Mouse (Mus musculus) ES-E14 (cell line): ENCODE measurements around the gene Muc4. TPM values are rescaled to one million over a fixed set of nuclear protein-coding genes. Genes with fewer than 3 reads are reported as not detected.

Experiments used
- DNase-seq: peaks from one replicate; pipeline ENCODE4 v3.0.0-alpha.2; 2013; ENCODE audit warnings: low read depth, low spot score
- H3K27ac ChIP-seq: 2 replicates; pipeline ENCODE4 v1.5.1; 2012; ENCODE audit warnings: low read depth, mild to moderate bottlenecking, low read length, moderate library complexity, mixed read lengths; ENCODE audit not compliant: poor library complexity, insufficient read depth, severe bottlenecking
- H3K36me3 ChIP-seq: 2 replicates; pipeline ENCODE4 v1.6.1; 2012; ENCODE audit warnings: mild to moderate bottlenecking, low read length, moderate library complexity, mixed read lengths; ENCODE audit not compliant: control insufficient read depth, poor library complexity, insufficient read depth, severe bottlenecking
- H3K4me1 ChIP-seq, 2 experiments: fragments of 150-350 bp in 1 of 2; sonication (generic) in 1 of 2; 2 replicates each; pipeline ENCODE4 v1.6.1; 2012; ENCODE audit warnings: low read length in 2 of 2, mild to moderate bottlenecking in 1 of 2, mixed read lengths in 1 of 2; ENCODE audit not compliant: control insufficient read depth in 2 of 2, insufficient read depth in 2 of 2, poor library complexity in 1 of 2
- H3K4me3 ChIP-seq, 2 experiments: fragments of 150-350 bp in 1 of 2; sonication (generic) in 1 of 2; 2 replicates each; pipeline ENCODE4 v1.5.1; 2012; ENCODE audit warnings: low read length in 2 of 2, low read depth in 1 of 2, mild to moderate bottlenecking in 1 of 2, mixed read lengths in 1 of 2; ENCODE audit not compliant: insufficient read depth in 1 of 2, poor library complexity in 1 of 2, severe bottlenecking in 1 of 2
- H3K9ac ChIP-seq: 2 replicates; pipeline ENCODE4 v1.6.1; 2012; ENCODE audit warnings: low read depth, mild to moderate bottlenecking, low read length, mixed read lengths; ENCODE audit not compliant: poor library complexity, insufficient read depth, severe bottlenecking
- H3K9me3 ChIP-seq: fragments of 150-350 bp; sonication (generic); 2 replicates; pipeline ENCODE4 v1.6.1; 2012; ENCODE audit warnings: low read depth, mild to moderate bottlenecking, low read length; ENCODE audit not compliant: control insufficient read depth, insufficient read depth
- CHD2 ChIP-seq: IDR thresholded peaks from 2 replicates; pipeline ENCODE4 v1.6.1; 2014; ENCODE audit warnings: mild to moderate bottlenecking, low read depth, low read length, inconsistent platforms
- HCFC1 ChIP-seq: IDR thresholded peaks from 2 replicates; pipeline ENCODE4 v1.6.1; 2012; ENCODE audit warnings: low read length, inconsistent platforms, borderline replicate concordance; ENCODE audit not compliant: insufficient read depth
- MAFK ChIP-seq: IDR thresholded peaks from 2 replicates; pipeline ENCODE4 v1.6.1; 2014; ENCODE audit warnings: mild to moderate bottlenecking, low read depth, low read length, inconsistent platforms; ENCODE audit not compliant: insufficient read depth
- ZC3H11A ChIP-seq: IDR thresholded peaks from 2 replicates; pipeline ENCODE4 v1.6.1; 2012; ENCODE audit warnings: low read depth, mild to moderate bottlenecking, inconsistent platforms, low read length, borderline replicate concordance
- ZNF384 ChIP-seq: IDR thresholded peaks from 2 replicates; pipeline ENCODE4 v1.6.1; 2012; ENCODE audit warnings: low read depth, low read length, inconsistent platforms
- in situ Hi-C, 2 experiments: fragments of 600-800 bp; cut with MboI; formaldehyde crosslinking; loops; one replicate each; pipeline ENCODE4 v1.15.1; 2025; ENCODE audit warnings: low sequenced_read_pairs in 2 of 2, inconsistent platforms in 1 of 2; ENCODE audit not compliant: unreplicated experiment in 2 of 2
- total RNA-seq: library from RNA; depleted of rRNA; stranded (reverse); fragments of 300-350 nt; gene quantifications from 2 replicates; pipeline ENCODE4 v1.2.3, GENCODE M21; 2012

Muc4 gene
- total RNA-seq, 1 experiment: 0.13 TPM

DNA sequence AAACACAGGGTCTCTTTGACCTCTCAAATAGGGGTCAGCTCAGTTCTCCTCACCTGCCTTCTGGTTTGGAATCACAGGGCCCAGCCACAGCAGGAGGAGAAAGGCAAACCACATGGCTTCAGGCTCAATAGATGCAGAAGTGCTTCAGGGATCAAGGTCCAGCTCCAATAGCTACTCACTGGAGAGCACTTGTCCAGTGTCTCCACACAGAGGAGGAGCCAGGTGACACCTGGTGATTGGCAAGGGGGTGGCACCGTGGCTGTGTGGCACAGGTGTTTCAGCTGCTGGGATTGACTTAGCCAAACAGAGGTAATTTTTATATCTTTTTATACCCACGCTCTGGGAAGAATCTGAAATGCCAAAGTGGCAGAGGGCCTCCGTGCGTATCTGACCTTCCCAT, 74.6 kb downstream of the Muc4 start, which contains the start of gene Smbd1:
TSS of gene Smbd1 (minus strand) at position 157 of the 400 bp plus-strand sequence.
- Histone ChIP-seq H3K9me3 (no peaks in the 10 kb centered on the region), H3K4me3 (no peak within 1 kb of the TSS), H3K4me1 (peaks cover 4 to 27% of the 10 kb centered on the region in 2 experiments), H3K36me3 (no peaks in the 10 kb centered on the region), H3K27ac (no peak within 1 kb of the TSS), H3K9ac (no peak within 1 kb of the TSS)
- TF ChIP-seq CHD2 (no peak), ZNF384 (no peak), HCFC1 (no peak), MAFK (no peak), ZC3H11A (no peak)
- in situ Hi-C loops: no loop called here
- no peak for DNase-seq

DNA sequence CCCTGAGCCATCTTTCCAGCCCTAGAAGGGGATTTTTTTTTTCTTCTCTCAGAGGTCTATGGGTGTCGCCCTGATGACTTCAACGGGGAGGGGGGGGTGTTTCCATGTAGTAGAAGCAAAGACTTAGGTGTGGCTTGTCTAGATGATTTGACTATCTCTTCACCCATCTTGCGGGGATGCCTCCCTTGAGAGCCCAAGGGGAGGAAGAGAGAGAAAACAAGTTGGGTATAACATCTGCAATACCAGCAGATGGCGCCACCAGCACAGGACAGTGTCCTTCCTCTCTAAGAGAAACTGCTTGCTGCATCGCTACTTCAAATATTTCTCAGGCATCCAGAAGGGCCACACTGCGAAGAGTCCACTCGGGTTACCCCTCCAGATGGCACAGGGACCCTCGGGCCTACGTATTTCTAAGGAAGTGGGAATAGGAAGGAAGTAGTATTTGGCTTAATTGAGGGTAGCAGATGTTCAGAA, 77.2 kb downstream of the Muc4 start:
- in situ Hi-C loops: no loop called here
- TF ChIP-seq ZNF384 (no peak), HCFC1 (no peak), ZC3H11A (peak; percentile 94), MAFK (no peak), CHD2 (no peak)
- Histone ChIP-seq H3K9ac (peak overlapping the region; percentile 62; the same call in 1 of the 2 replicates), H3K4me1 (peaks cover 6 to 16% of the 10 kb centered on the region in 2 experiments), H3K36me3 (no peaks in the 10 kb centered on the region), H3K27ac (no peak overlapping the region), H3K9me3 (no peaks in the 10 kb centered on the region), H3K4me3 (peak overlapping the region in 1 of 2 experiments; percentile 34; a peak in 2 of 4 replicates)
- DNase-seq: peak; percentile 89

DNA sequence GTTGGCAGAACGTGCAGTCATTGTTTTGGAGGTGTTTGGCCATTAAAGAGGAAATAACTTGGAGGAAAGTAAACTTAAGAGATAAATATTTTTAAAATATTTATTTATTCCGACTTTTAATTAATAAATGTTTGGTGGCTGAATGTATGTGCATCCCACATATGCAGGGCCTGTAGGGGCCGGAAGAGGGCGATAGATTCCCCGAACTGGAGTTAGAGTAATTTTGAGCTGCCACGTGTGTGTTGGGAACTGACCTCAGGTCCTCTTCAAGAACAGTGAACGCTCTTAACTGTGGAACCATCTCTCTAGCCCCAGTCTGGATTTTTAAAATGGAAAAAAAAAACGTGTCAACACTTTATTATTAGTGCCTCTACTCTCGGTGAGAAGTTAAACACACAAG, 77.7 kb downstream of the Muc4 start:
- Histone ChIP-seq H3K27ac (no peak overlapping the region), H3K9me3 (no peaks in the 10 kb centered on the region), H3K9ac (peak overlapping the region; percentile 62; the same call in 1 of the 2 replicates), H3K4me3 (peak overlapping the region in 1 of 2 experiments; percentile 34; a peak in 1 of 4 replicates), H3K36me3 (no peaks in the 10 kb centered on the region), H3K4me1 (peaks cover 6 to 16% of the 10 kb centered on the region in 2 experiments)
- TF ChIP-seq HCFC1: no peak
- no peak for TF ChIP-seq CHD2
- DNase-seq: no peak
- in situ Hi-C loops: no loop called here

DNA sequence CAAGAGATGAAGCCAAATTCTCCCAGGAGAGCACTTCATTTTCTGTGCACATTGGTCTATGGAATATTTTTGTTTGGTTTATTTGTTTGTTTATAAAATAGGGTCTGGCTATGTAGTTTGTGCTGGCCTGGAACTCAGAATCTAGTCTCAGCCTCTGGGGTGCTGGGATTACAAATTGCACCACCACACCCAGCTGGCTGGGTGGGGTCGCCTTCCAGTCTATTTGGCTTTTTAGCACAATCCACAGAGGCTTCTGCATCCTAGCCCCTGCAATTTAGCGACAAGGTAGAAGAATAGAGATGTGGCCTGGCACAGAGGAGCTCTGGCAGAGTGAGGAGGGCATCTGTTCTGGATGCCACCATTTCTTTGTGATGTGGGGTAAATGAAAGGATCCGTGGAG, 78.1 kb downstream of the Muc4 start:
- Histone ChIP-seq H3K36me3 (no peaks in the 10 kb centered on the region), H3K9me3 (no peaks in the 10 kb centered on the region), H3K27ac (no peak overlapping the region), H3K4me3 (no peak overlapping the region), H3K4me1 (peaks cover 6 to 16% of the 10 kb centered on the region in 2 experiments), H3K9ac (no peak overlapping the region; the same call in 1 of the 2 replicates)
- DNase-seq: no peak
- in situ Hi-C loops: no loop called here
- TF ChIP-seq MAFK (no peak), ZC3H11A (no peak), CHD2 (no peak), HCFC1 (no peak), ZNF384 (no peak)

DNA sequence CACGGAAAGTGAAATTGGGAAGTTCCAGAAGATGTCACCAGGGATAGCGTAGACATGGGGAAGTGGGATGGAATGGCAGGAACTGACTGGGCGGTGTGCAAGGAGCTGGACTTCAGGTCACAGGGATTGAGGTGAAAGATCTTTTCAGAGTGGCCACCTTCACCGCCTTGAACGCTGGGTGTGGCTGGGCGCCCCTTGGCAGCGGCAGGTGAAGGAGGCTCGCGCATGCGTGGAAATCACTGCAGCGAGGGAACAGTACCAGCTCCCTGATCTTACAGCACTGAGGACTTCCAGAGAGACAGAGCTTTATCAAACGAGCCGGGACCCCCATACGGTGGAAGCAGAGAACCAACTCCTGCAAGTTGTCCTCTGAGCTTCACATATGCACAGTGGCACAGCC, 78.9 kb downstream of the Muc4 start:
- in situ Hi-C loops: no loop called here
- no peaks in the 10 kb centered on the region for H3K9me3 ChIP-seq
- TF ChIP-seq MAFK (no peak), ZC3H11A (no peak), ZNF384 (no peak), HCFC1 (no peak), CHD2 (no peak)
- H3K9ac ChIP-seq: 0 out of 2 replicates have a peak overlapping the region, but pooled peaks have one; percentile 15
- peak overlapping the region; percentile 32 to 45; a peak in 3 of 4 replicates for H3K4me3 ChIP-seq
- H3K4me1 ChIP-seq: peaks cover 6 to 16% of the 10 kb centered on the region in 2 experiments
- H3K36me3 ChIP-seq: no peaks in the 10 kb centered on the region
- DNase-seq: no peak
- H3K27ac ChIP-seq: no peak overlapping the region
